Mouse (Mus musculus): ENCODE data around the gene Fstl4.

GRCm38 (mm10) chr11:52848691-52849090 lies 84.3 kb downstream of the Fstl4 start:
- TF ChIP-seq CTCF (IDR thresholded peaks at IDR 0.05; ENCODE audit: low read depth, low read length) (no peak), POLR2A (IDR thresholded peaks at IDR 0.05; ENCODE audit: borderline replicate concordance, low read depth, low read length) (no peak)
